Mouse (Mus musculus) adrenal gland, postnatal 25 days (tissue): ENCODE measurements around the gene H2-Q7. TPM values are rescaled to one million over a fixed set of nuclear protein-coding genes. Genes with fewer than 3 reads are reported as not detected.
A peak's percentile ranks its signal among the peaks of the same experiment; 100 is the strongest.
"Not testable (repeated sequence)": the region's sequence is repeated elsewhere in the genome, so short reads cannot be mapped to it uniquely, and the experiment has no call there.

Experiments used
- DNase-seq: peaks from one replicate; pipeline ENCODE4 v3.0.0; 2021; ENCODE audit warnings: mixed read lengths
- total RNA-seq: library from RNA; stranded (reverse); gene quantifications from 2 replicates; pipeline ENCODE4 v1.2.3, GENCODE M21; 2021

Gene H2-Q7
- total RNA-seq, 1 experiment from 2014 or later, result 1.8 TPM

DNA sequence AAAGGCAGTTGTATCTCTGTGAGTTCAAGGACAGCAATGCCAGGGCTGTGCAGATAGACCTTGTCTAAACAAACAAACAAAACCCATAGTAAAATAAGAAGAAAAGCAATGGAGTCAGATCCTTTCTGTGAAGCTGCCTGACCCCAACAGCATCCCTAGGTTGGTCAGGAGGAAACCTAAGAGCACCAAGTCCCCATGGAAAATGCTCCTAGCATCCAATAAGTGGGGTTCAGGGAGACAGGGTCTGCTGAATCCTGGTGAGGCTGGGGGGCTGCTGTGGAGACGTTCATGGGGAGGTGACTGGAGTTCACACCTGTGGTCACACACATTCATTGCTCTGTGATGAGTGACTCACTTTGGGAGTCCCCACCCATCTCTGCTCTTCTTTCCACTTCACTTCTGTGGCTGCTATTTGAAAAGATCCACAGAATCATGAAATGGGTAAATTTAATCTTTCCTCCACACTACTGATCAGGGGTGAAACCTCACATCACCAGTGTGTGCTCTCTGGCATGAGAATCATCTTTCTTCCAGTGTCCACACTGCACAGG, 1.5 kb upstream of the H2-Q7 start:
- DNase-seq, result not testable (repeated sequence)

GRCm38 (mm10) chr17:35438395-35438794, 560 bp upstream of the H2-Q7 start:
- DNase-seq, result not testable (repeated sequence)

DNA sequence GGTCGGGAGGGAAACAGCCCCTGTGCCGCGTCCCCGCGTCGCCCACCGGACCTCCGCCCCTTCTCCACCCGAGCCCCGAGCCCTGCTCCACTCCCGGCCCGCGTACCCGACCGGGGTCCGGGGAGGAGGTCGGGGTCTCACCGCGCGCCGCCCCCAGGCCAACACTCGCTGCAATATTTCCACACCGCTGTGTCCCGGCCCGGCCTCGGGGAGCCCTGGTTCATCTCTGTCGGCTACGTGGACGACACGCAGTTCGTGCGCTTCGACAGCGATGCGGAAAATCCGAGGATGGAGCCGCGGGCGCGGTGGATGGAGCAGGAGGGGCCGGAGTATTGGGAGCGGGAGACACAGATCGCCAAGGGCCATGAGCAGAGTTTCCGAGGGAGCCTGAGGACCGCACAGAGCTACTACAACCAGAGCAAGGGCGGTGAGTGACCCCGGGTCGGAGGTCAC, 366 bp downstream of the H2-Q7 start:
- peak; percentile 24 for DNase-seq

DNA sequence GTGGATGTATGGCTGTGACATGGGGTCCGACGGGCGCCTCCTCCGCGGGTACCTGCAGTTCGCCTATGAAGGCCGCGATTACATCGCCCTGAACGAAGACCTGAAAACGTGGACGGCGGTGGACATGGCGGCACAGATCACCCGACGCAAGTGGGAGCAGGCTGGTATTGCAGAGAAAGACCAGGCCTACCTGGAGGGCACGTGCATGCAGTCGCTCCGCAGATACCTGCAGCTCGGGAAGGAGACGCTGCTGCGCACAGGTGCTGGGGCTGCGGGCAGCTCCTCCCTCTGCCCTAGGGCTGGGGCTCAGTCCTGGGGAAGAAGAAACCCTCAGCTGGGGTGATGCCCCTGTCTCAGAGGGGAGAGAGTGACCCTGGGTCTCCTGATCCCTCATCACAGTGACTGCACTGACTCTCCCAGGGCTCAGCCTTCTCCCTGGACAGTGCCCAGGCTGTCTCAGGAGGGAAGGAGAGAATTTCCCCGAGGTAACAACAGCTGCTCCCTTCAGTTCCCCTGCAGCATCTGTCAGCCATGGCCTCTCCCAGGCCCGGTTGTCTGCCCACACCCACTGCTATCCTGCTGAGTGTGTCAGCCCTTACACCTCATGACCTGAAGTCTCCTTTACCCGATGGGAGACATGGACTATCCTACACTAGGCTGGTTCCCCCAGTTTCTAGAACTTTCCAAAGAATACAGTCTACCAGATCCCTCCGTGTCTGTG, 1.1 kb downstream of the H2-Q7 start:
- not testable (repeated sequence) for DNase-seq

- not testable (repeated sequence) for DNase-seq
These were observed 3.4 kb downstream of the H2-Q7 start for GRCm38 (mm10) chr17:35442376-35442775.

DNA sequence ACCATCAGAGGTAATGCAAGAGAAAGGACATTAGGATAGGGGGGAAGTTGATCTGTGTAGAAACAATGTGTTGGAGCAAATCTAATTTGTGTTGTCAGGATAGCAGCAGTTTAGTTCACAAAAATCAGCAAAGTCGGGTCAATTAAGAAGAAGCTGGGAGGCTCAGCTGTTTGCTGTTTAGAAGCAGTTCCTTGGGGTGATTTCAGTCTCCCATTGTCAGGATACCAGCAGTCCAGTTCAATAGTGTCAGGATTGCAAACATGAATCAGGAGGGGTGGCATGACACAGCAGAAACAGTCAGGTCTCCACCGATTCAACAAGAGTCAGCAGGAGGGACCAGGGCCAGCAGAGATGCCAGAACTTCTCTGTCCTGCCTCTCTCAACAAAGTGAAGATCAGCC, 5.6 kb downstream of the H2-Q7 start:
- not testable (repeated sequence) for DNase-seq

DNA sequence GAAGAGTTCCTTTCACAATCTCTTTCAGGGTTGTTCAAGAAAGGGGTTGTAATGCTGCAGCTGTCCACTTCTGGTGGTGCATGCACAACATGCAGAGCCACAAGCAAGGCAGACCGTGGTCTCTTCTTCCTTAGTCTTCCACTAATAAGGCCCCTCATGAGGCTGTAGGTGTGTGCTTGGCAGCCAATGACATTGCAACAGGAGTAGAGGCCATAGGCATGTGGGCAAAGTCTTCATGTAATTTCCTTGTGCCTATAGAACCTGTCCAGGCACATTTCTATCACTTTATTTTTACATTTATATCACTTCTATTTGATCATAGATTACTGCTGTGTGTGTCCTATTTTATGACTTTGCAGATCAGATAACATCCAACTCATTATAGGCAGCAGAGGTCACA, 19.3 kb downstream of the H2-Q7 start:
- not testable (repeated sequence) for DNase-seq

GRCm38 (mm10) chr17:35460513-35461341, 21.8 kb downstream of the H2-Q7 start:
- DNase-seq, result not testable (repeated sequence)

DNA sequence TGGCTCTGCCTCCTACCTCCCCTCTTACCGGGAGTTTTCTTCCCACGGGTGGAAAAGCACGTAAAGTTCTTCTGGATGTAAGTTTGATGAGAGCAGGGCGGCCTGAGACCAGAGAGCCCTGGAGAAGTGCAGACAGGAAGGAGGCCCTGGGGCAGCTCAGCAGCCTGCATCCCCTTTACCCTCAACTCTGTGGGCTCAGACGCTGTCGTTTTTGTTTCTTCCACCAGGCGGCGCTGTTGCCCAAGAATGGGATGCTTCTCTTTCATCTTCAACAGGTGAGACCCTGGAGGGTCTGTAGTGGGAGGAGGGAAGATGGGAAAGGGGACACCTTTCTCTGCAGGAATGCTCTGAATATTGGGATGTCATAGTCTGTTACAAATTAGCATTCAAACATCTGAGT, 26.7 kb downstream of the H2-Q7 start:
- not testable (repeated sequence) for DNase-seq

GRCm38 (mm10) chr17:35468936-35469335, 30.0 kb downstream of the H2-Q7 start:
- DNase-seq, result not testable (repeated sequence)

GRCm38 (mm10) chr17:35469842-35470751, 31.1 kb downstream of the H2-Q7 start, which contains the start of gene H2-Q10:
H2-Q10 (plus strand) TSS chr17:35470089.
- peak; percentile 2 for DNase-seq

DNA sequence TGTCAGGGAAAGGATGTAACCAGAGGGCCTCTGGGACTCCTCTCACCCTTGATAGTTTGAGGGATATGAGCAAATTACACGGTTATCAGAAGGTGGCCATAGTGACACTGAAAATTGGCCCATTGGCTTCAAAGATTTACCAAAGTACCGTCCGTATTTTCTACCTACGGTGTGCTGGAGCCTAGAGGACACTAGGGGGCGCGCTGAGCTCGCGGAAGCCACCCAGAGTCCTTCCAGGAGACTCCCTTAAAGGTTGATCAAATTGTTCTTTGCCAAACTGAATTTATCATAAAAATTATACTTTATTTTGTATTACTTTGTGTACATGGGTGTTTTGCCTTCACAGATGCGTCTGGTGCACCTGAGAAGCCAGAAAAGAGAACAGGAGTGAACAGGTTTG, 45.1 kb downstream of the H2-Q7 start:
- peak; percentile 71 for DNase-seq

GRCm38 (mm10) chr17:35485702-35486101, 46.7 kb downstream of the H2-Q7 start:
- DNase-seq, result no peak

- no peak for DNase-seq
These were observed 47.8 kb downstream of the H2-Q7 start for GRCm38 (mm10) chr17:35486726-35487125.

DNA sequence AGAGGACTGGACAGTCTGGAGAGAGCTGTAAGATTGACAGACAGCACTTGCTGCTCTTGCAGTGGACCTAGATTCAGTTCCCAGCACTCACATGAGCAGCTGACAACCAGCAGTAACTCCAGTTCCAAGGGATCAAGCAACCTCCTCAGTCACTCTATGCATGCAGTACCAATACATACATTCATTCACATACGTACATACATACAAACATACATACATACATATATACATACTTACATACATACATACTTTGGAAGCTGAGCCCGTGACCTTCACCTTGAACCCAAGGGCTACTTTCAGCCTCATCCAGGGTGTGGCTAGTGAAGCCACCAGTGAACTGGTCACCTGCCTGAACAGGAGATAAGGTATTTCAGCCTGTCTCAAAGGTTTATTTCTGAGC, 49.1 kb downstream of the H2-Q7 start:
- no peak for DNase-seq

DNA sequence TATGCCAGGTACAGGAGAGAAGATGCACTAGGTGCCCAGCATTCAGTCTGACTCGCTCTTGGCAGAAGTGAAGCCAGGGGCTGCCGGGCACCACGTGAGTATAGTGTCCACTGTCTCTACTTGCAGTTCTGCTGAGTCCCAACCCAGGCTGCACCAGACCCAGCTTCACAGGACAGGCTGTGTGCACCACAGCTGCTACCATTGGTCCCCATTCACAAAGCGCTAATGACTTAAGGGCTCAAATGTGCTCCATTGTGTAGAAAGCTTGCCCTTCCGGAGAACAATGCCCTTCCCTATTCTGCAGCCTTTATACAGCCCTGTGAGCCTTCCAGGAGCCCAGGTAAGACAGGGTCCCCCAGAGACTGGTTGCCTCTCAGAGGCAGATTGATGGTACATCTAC, 51.4 kb downstream of the H2-Q7 start:
- DNase-seq, result no peak

Other genes starting within 250 kb of the H2-Q7 start
- 2.8 and 8.5 TPM in 2 replicates for gene Ltb, start 244.7 kb upstream of the H2-Q7 start, total RNA-seq
- 0.58 and 0.76 TPM in 2 replicates for gene Tnf, start 237.1 kb upstream of the H2-Q7 start, total RNA-seq
- gene Lta, start 233.8 kb upstream of the H2-Q7 start, total RNA-seq, result 0.30 TPM in 1 of 2 replicates, not detected in the other
- not detected in 2 replicates for gene Gm16181, start 218.3 kb upstream of the H2-Q7 start, total RNA-seq
- gene Atp6v1g2, start 205.5 kb upstream of the H2-Q7 start, total RNA-seq, result 8.0 and 8.4 TPM in 2 replicates
- 18.3 and 24.1 TPM in 2 replicates for gene Nfkbil1, start 203.4 kb upstream of the H2-Q7 start, total RNA-seq
- 237 and 249 TPM in 2 replicates for gene Ddx39b, start 197.4 kb upstream of the H2-Q7 start, total RNA-seq
- 86.1 and 109 TPM in 2 replicates for gene H2-D1, start 176.4 kb upstream of the H2-Q7 start, total RNA-seq
- gene H2-Q1, start 118.8 kb upstream of the H2-Q7 start, total RNA-seq, result 0.90 and 2.0 TPM in 2 replicates
- gene H2-Q2, start 96.9 kb upstream of the H2-Q7 start, total RNA-seq, result 1.1 TPM in 1 of 2 replicates, not detected in the other
- gene H2-Q4, start 59.5 kb upstream of the H2-Q7 start, total RNA-seq, result 16.5 and 20.9 TPM in 2 replicates
- gene H2-Q6, start 14.3 kb upstream of the H2-Q7 start, total RNA-seq, result 2.1 TPM in 1 of 2 replicates, not detected in the other
- 2.3 and 14.7 TPM in 2 replicates for gene H2-Q10, start 30.9 kb downstream of the H2-Q7 start, total RNA-seq
- 0.30 and 0.90 TPM in 2 replicates for gene Pou5f1, start 66.9 kb downstream of the H2-Q7 start, total RNA-seq
- gene Tcf19, start 77.7 kb downstream of the H2-Q7 start, total RNA-seq, result 16.0 and 21.2 TPM in 2 replicates
- gene Cchcr1, start 77.9 kb downstream of the H2-Q7 start, total RNA-seq, result 15.7 and 16.6 TPM in 2 replicates
- not detected in 2 replicates for gene Psors1c2, start 94.0 kb downstream of the H2-Q7 start, total RNA-seq
- 0.43 TPM in 2 replicates for gene Cdsn, start 113.0 kb downstream of the H2-Q7 start, total RNA-seq
- gene 2300002M23Rik, start 128.3 kb downstream of the H2-Q7 start, total RNA-seq, result not detected in 2 replicates
- gene Sfta2, start 162.4 kb downstream of the H2-Q7 start, total RNA-seq, result not detected in 2 replicates
- not detected in 2 replicates for gene Gm9573, start 187.5 kb downstream of the H2-Q7 start, total RNA-seq
- gene Mucl3, start 204.5 kb downstream of the H2-Q7 start, total RNA-seq, result not detected in 2 replicates
- 41.5 and 65.4 TPM in 2 replicates for gene Vars2, start 228.4 kb downstream of the H2-Q7 start, total RNA-seq
- gene Gtf2h4, start 234.6 kb downstream of the H2-Q7 start, total RNA-seq, result 22.4 and 26.9 TPM in 2 replicates